Mouse (Mus musculus) heart, embryonic 14.5 days (tissue): ENCODE measurements around the gene Arhgef3. TPM values are rescaled to one million over a fixed set of nuclear protein-coding genes. Genes with fewer than 3 reads are reported as not detected.

Source experiments
- ATAC-seq: fragments of 200-750 bp; cut with Nextera tagmentation; 2 replicates; pipeline ENCODE4 v1.8.0; 2017; ENCODE audit warnings: low read depth, moderate TSS enrichment; ENCODE audit not compliant: insufficient number of reproducible peaks, insufficient read depth, low FRiP score
- H3K27ac ChIP-seq, 2 experiments: fragments of 200-500 bp in 1 of 2; fragments of 300-500 bp in 1 of 2; sonication (generic) in 1 of 2; replicated peaks in 1 of 2; 2 replicates each; pipeline ENCODE4 v1.5.1; 2012 to 2014; ENCODE audit warnings: low read depth in 2 of 2, low read length in 2 of 2, control low read depth in 1 of 2, mild to moderate bottlenecking in 1 of 2, mixed read lengths in 1 of 2; ENCODE audit not compliant: control insufficient read depth in 1 of 2, insufficient read depth in 1 of 2
- H3K27me3 ChIP-seq: fragments of 300-500 bp; sonication (generic); 2 replicates; pipeline ENCODE4 v1.6.1; 2014; ENCODE audit warnings: mild to moderate bottlenecking, low read length, control low read depth; ENCODE audit not compliant: control insufficient read depth, insufficient read depth
- H3K36me3 ChIP-seq: fragments of 300-500 bp; sonication (generic); 2 replicates; pipeline ENCODE4 v1.6.1; 2014; ENCODE audit warnings: mild to moderate bottlenecking, control low read depth, low read length, mixed read lengths; ENCODE audit not compliant: control insufficient read depth, insufficient read depth
- H3K4me1 ChIP-seq, 2 experiments: fragments of 200-500 bp in 1 of 2; fragments of 300-500 bp in 1 of 2; sonication (generic) in 1 of 2; 2 replicates each; pipeline ENCODE4 v1.6.1; 2012 to 2014; ENCODE audit warnings: low read length in 2 of 2, control low read depth in 1 of 2, mixed read lengths in 1 of 2; ENCODE audit not compliant: control insufficient read depth in 2 of 2, insufficient read depth in 2 of 2
- H3K4me2 ChIP-seq: fragments of 300-500 bp; sonication (generic); 2 replicates; pipeline ENCODE4 v1.6.1; 2014; ENCODE audit warnings: mild to moderate bottlenecking, low read length
- H3K4me3 ChIP-seq, 2 experiments: fragments of 200-500 bp in 1 of 2; fragments of 300-500 bp in 1 of 2; sonication (generic) in 1 of 2; 2 replicates each; pipeline ENCODE4 v1.5.1; 2012 to 2014; ENCODE audit warnings: low read length in 2 of 2, mild to moderate bottlenecking in 2 of 2, control low read depth in 1 of 2, low read depth in 1 of 2, moderate library complexity in 1 of 2; ENCODE audit not compliant: control insufficient read depth in 1 of 2, insufficient read depth in 1 of 2
- H3K9ac ChIP-seq: fragments of 300-500 bp; sonication (generic); 2 replicates; pipeline ENCODE4 v1.6.1; 2014; ENCODE audit warnings: mild to moderate bottlenecking, low read length
- H3K9me3 ChIP-seq: fragments of 300-500 bp; sonication (generic); 2 replicates; pipeline ENCODE4 v1.6.1; 2016; ENCODE audit warnings: low read length, control low read depth; ENCODE audit not compliant: control insufficient read depth
- WGBS: fragments of 180-500 bp; shearing (Covaris S2); extraction: QIAGEN DNeasy Blood & Tissue Kit; methylation state at CpG from one replicate; pipeline ENCODE4 v1.1.7; 2014; 5-methylcytosine and 5-hydroxymethylcytosine counted together
- polyA plus RNA-seq: library from polyadenylated mRNA; unstranded; fragments of >200 nt; fragmentation: Nextera tagmentation; extraction: Ambion mirVana; gene quantifications from 2 replicates; pipeline ENCODE4 v1.2.1, GENCODE M21; 2014

Gene Arhgef3
- polyA plus RNA-seq, 1 experiment from 2014 or later, result 15.4 TPM

- H3K27ac ChIP-seq, result no peak overlapping the region
- H3K9me3 ChIP-seq, result no peaks in the 10 kb centered on the region
- WGBS, result 90% methylated on average over 5 of the region's 5 CpGs
- H3K4me2 ChIP-seq, result no peak overlapping the region
- H3K27me3 ChIP-seq, result no peaks in the 10 kb centered on the region
- no peaks in the 10 kb centered on the region; a peak in 1 of 4 replicates for H3K4me1 ChIP-seq
- no peak for ATAC-seq
- no peak overlapping the region for H3K9ac ChIP-seq
- peaks cover 15% of the 10 kb centered on the region for H3K36me3 ChIP-seq
- H3K4me3 ChIP-seq, result no peak overlapping the region
These were observed 268.7 kb downstream of the Arhgef3 start for GRCm38 (mm10) chr14:27383321-27383830.

- Histone ChIP-seq H3K4me3 (no peak overlapping the region), H3K27ac (no peak overlapping the region), H3K4me2 (no peak overlapping the region), H3K9ac (no peak overlapping the region), H3K4me1 (no peaks in the 10 kb centered on the region; a peak in 1 of 4 replicates), H3K36me3 (peaks cover 15% of the 10 kb centered on the region), H3K27me3 (no peaks in the 10 kb centered on the region), H3K9me3 (no peaks in the 10 kb centered on the region)
- 90% methylated on average over 4 of the region's 4 CpGs for WGBS
- no peak for ATAC-seq
These were observed 269.4 kb downstream of the Arhgef3 start for GRCm38 (mm10) chr14:27384143-27384542.

GRCm38 (mm10) chr14:27388616-27389015 is 273.9 kb downstream of the Arhgef3 start:
- H3K4me1 ChIP-seq, result peaks cover 0 to 1% of the 10 kb centered on the region in 2 experiments; a peak in 1 of 4 replicates
- H3K27ac ChIP-seq, result no peak overlapping the region
- peaks cover 18% of the 10 kb centered on the region for H3K36me3 ChIP-seq
- no peaks in the 10 kb centered on the region for H3K9me3 ChIP-seq
- H3K4me3 ChIP-seq, result no peak overlapping the region
- no peak overlapping the region for H3K9ac ChIP-seq
- no peak overlapping the region for H3K4me2 ChIP-seq
- no peak for ATAC-seq
- no peaks in the 10 kb centered on the region for H3K27me3 ChIP-seq

GRCm38 (mm10) chr14:27389722-27390121 is 275.0 kb downstream of the Arhgef3 start:
- H3K27me3 ChIP-seq, result no peaks in the 10 kb centered on the region
- no peaks in the 10 kb centered on the region for H3K9me3 ChIP-seq
- no peak overlapping the region for H3K27ac ChIP-seq
- no peak for ATAC-seq
- H3K4me3 ChIP-seq, result no peak overlapping the region
- WGBS, result 82% methylated on average over 2 of the region's 2 CpGs
- no peak overlapping the region for H3K4me2 ChIP-seq
- H3K9ac ChIP-seq, result no peak overlapping the region
- H3K36me3 ChIP-seq, result peaks cover 29% of the 10 kb centered on the region
- H3K4me1 ChIP-seq, result peaks cover 0 to 4% of the 10 kb centered on the region in 2 experiments; a peak in 2 of 4 replicates

- 86% methylated on average over 7 of the region's 7 CpGs for WGBS
- no peak for ATAC-seq
- Histone ChIP-seq H3K9me3 (no peaks in the 10 kb centered on the region), H3K4me3 (no peak overlapping the region), H3K36me3 (peaks cover 24% of the 10 kb centered on the region), H3K4me2 (no peak overlapping the region), H3K27me3 (no peaks in the 10 kb centered on the region), H3K4me1 (peaks cover 0 to 4% of the 10 kb centered on the region in 2 experiments; a peak in 2 of 4 replicates), H3K9ac (no peak overlapping the region), H3K27ac (no peak overlapping the region)
These were observed 276.0 kb downstream of the Arhgef3 start for GRCm38 (mm10) chr14:27390663-27391062.

GRCm38 (mm10) chr14:27391776-27392308 is 277.1 kb downstream of the Arhgef3 start:
- H3K27me3 ChIP-seq, result no peaks in the 10 kb centered on the region
- WGBS, result 89% methylated on average over 9 of the region's 9 CpGs
- no peak overlapping the region for H3K4me3 ChIP-seq
- peaks cover 0 to 4% of the 10 kb centered on the region in 2 experiments; a peak in 2 of 4 replicates for H3K4me1 ChIP-seq
- H3K36me3 ChIP-seq, result peaks cover 15% of the 10 kb centered on the region; the same call in 1 of the 2 replicates
- ATAC-seq, result no peak
- H3K27ac ChIP-seq, result no peak overlapping the region
- no peaks in the 10 kb centered on the region for H3K9me3 ChIP-seq
- no peak overlapping the region for H3K4me2 ChIP-seq
- H3K9ac ChIP-seq, result no peak overlapping the region

- 94% methylated on average over 2 of the region's 2 CpGs for WGBS
- H3K4me1 ChIP-seq, result peaks cover 0 to 4% of the 10 kb centered on the region in 2 experiments; a peak in 2 of 4 replicates
- no peak overlapping the region for H3K4me3 ChIP-seq
- ATAC-seq, result no peak
- H3K27me3 ChIP-seq, result no peaks in the 10 kb centered on the region
- peaks cover 20% of the 10 kb centered on the region; the same call in 1 of the 2 replicates for H3K36me3 ChIP-seq
- H3K4me2 ChIP-seq, result no peak overlapping the region
- no peak overlapping the region for H3K27ac ChIP-seq
- H3K9me3 ChIP-seq, result no peaks in the 10 kb centered on the region
- no peak overlapping the region for H3K9ac ChIP-seq
These were observed 278.0 kb downstream of the Arhgef3 start for GRCm38 (mm10) chr14:27392660-27393059.

GRCm38 (mm10) chr14:27393806-27394205 is 279.1 kb downstream of the Arhgef3 start:
- H3K9me3 ChIP-seq, result no peaks in the 10 kb centered on the region
- WGBS, result 47% methylated on average over 10 of the region's 10 CpGs
- H3K4me3 ChIP-seq, result no peak overlapping the region
- H3K4me1 ChIP-seq, result peaks cover 0 to 4% of the 10 kb centered on the region in 2 experiments; a peak in 2 of 4 replicates
- H3K9ac ChIP-seq, result no peak overlapping the region
- H3K27ac ChIP-seq, result no peak overlapping the region
- H3K4me2 ChIP-seq, result no peak overlapping the region
- no peaks in the 10 kb centered on the region for H3K27me3 ChIP-seq
- H3K36me3 ChIP-seq, result peaks cover 21% of the 10 kb centered on the region; the same call in 1 of the 2 replicates
- no peak for ATAC-seq
